Mouse (Mus musculus): ENCODE results near the gene Oprm1.
"Not testable (repeated sequence)": the region's sequence is repeated elsewhere in the genome, so short reads cannot be mapped to it uniquely, and the experiment has no call there.

The Oprm1 gene

DNA sequence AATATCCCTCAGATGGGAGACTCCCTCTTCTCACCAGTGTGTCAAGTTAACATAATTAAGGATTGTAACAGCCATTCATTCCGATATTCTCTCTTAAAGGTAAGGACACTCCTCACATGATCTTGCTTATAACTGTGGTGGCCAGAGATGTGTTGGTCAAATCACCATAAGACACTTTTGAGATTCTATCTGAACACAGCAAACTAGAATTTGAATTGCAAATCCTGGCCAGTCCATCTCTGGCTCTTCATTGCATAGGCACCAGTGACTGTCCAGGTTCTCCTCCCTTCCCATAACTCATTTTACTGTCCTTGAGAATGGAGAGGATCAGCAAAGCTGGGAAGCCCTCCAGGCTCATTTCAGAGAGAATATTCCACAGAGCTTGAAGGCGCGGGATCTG lies at the start of gene Oprm1:
Gene Oprm1 (plus strand): TSS at position 301 of the 400 bp plus-strand sequence.
- DNase-seq (ENCODE audit: inconsistent ontology term): no peak

DNA sequence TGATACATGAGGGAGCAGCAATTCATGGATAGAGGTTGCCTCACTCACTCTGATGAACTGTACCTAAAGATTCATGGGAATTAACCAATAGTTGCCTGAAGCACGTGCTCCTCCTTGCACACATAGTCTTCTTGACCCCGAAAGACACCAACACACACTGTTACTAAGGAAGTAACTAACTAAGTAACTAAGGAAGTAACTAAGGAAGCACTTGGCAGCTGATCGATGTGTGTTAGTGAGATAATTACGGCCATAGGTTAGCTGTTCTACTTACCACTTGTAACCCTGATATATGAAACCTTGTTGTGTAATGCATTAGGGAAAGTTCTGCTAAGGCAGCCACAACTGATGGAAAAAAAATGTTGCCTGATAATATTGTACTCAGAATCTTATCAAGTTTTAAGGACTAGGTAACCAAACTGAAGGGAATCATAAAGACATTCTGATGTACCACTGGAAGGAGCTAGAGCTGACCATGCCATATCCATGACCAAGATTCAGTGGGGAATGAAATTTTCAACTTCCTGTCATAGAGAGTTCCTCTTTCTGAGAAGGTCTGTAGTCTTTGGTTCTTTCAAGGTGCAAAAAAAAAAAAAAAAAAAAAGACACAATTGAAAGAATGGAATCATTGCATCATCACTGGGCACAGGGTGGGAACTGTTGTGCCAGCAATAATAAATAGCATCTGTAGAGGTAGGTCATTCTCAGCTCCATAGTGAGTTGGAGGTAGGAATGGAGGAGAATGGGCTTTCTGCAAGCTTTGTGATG lies 40.9 kb upstream of the Oprm1 start:
- no peak for DNase-seq (ENCODE audit: inconsistent ontology term)

DNA sequence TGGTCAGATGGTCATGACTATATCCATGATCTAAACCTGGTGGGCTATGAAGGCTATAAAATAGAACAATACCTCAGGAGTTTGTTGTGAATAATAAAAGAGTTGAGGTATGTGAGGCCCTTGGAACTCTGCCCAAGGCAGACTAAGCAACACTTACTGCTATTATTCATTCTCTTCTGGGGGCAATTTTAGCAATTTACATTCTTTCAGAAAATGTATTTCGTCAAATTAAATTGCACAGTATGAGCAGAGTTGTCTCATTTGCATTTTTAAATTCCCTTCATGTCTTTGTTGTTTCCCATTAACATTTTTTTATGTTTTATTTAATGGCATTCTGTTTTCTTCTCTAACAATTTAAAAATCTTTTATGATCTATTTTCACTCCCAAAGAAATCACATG lies 34.5 kb upstream of the Oprm1 start:
- DNase-seq (ENCODE audit: inconsistent ontology term): peak; percentile 9

DNA sequence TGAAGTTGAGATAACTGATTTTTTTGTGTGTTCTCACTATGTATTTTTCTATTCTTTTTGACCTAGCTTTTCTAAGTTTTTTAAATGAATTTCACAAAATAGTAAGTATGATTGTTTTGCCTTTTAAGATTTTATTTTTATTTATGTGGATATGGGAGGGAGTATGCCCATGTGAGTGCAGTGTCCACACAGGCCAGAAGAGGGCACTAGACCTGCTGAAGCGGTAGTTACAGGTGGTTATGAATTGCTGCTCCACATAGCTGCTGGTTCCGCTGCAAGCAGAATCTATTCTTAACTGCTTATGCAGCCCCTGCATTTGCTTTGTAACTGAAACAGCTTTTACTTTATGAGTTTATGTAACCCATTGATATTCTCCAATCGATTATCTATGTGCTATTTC lies 29.8 kb upstream of the Oprm1 start:
- DNase-seq (ENCODE audit: inconsistent ontology term): no peak

DNA sequence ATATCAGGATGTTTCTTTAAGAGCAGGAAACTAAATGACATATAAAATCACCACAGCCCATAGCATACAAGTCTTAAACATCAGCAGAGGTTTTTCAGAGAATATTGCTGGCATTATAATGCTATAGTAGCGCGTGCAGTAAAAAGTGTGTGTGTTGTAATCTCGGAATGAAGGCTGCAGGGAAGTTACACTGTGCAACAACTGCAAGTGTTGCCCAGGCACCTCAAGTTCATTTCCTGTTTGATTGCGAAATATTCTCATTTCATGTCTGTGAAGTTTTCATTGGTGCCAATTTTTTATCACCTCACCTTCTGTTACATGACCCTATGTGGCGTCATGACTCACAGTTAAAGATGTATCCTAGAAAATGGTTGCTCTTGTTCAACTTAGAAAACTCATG lies 4.9 kb upstream of the Oprm1 start:
- no peak for DNase-seq (ENCODE audit: inconsistent ontology term)

DNA sequence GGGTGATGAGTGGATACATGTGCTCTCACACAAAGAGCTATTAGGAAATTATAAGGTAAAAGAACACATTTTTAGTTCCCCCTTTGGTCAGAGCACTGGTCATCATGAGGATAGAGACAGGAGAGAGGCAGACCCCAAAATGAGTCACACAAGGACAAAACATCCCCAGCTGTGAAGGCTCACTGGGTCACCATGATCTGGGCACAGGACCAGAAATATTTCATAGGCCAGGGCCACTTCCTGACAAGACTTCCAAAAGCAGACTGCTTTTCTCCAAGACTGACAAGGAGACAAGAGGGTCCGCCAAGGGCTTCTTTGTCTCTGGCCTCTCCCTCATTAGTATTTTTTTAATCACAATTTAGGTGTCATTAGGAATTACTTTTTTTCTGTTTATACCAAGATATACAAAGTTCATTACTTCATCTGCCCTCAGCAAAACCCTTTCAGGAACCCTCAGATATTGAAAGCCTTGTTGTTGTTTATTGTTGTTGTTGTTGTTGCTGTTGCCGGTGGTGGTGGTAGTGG lies 3.0 kb downstream of the Oprm1 start, which contains the start of gene Gm10945:
Gene Gm10945 (minus strand): TSS at position 475 of the 525 bp plus-strand sequence.
- peak; percentile 17 for DNase-seq (ENCODE audit: inconsistent ontology term)

DNA sequence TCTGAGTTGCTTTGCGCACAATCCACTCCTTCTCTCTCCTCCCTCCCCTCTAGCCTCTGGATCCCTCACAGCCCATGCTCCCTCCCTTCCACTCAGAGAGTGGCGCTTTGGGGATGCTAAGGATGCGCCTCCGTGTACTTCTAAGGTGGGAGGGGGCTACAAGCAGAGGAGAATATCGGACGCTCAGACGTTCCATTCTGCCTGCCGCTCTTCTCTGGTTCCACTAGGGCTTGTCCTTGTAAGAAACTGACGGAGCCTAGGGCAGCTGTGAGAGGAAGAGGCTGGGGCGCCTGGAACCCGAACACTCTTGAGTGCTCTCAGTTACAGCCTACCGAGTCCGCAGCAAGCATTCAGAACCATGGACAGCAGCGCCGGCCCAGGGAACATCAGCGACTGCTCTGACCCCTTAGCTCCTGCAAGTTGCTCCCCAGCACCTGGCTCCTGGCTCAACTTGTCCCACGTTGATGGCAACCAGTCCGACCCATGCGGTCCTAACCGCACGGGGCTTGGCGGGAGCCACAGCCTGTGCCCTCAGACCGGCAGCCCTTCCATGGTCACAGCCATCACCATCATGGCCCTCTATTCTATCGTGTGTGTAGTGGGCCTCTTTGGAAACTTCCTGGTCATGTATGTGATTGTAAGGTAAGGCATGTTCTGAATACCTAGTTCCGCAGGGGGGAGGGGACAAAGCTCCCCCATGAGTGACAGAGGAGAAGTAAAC lies 30.4 kb downstream of the Oprm1 start:
- DNase-seq (ENCODE audit: inconsistent ontology term): peak; percentile 31

DNA sequence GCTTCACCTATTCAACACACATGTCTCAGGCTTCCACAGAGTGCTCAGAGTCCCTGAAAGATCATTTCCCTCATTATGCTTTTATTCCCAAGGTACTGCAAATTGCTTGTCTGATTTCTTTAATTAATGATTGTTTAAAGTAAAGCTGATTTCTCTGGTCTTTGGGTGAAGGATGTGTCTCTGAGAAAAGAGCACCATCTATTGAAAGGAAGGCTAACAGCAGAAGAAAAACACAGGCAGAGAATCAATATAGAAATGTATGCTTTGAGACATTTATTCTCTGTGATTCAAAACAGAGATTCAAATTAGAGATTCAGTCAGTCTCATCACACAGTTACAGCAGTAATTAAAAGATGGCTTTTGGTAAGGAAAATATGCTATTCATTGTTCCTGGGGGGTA lies 31.9 kb downstream of the Oprm1 start:
- no peak for DNase-seq (ENCODE audit: inconsistent ontology term)

DNA sequence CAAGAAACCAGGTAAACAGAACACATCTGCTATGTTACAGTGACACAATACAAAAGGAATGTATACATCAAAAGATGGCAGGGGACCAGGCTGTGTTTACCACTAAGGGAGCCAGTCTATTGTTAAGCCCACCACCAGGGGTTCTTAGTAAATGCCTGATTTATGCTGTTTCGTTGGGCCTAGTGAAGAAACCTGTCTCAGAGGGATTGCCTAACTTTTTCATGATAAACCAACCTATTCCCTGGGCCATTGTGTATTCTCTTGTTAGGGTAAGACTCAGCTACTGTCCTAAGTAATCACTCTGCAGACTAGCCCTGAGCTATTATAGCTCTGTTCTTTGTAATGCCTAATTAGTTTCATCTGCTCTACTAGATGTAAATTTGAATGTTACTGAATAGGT lies 62.3 kb downstream of the Oprm1 start:
- DNase-seq (ENCODE audit: inconsistent ontology term): no peak

DNA sequence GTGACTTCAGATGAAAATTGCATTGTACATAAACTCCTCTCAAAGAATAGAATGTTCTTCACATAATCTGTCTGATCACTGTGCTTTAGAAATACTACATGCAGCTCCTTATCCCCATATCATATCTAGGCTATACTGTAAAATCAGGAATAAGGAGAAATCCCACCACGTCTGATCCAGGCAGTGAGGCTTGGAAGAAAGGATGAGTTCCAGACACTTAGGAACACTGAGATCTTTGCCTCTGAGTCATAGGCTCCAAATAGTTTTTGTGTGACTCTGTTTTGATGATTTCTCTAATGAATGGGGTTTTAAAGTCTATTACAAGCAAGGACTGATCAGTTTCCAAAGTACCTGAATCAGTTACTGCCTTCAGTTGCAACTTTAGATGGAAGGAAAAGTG lies 83.9 kb downstream of the Oprm1 start:
- DNase-seq (ENCODE audit: inconsistent ontology term): peak; percentile 76

DNA sequence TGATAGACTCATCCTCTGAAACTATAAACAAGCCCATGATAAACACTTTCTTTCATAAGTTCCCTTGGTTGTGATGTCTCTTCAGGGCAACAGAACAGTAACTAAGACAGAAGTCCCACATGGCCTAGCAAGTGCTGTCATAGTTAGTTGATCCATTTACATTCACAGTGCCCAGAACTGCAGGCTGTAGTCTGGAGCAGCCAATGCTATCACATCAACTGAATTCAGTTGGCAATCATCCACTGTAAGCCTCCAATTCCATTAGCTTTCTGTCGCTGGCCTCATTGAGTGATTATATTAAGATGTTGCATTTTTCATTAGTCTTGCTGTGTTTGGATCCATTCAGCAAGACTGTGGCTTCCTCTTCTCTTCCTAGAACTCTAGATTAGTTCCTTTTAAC lies 88.0 kb downstream of the Oprm1 start:
- DNase-seq (ENCODE audit: inconsistent ontology term): no peak

DNA sequence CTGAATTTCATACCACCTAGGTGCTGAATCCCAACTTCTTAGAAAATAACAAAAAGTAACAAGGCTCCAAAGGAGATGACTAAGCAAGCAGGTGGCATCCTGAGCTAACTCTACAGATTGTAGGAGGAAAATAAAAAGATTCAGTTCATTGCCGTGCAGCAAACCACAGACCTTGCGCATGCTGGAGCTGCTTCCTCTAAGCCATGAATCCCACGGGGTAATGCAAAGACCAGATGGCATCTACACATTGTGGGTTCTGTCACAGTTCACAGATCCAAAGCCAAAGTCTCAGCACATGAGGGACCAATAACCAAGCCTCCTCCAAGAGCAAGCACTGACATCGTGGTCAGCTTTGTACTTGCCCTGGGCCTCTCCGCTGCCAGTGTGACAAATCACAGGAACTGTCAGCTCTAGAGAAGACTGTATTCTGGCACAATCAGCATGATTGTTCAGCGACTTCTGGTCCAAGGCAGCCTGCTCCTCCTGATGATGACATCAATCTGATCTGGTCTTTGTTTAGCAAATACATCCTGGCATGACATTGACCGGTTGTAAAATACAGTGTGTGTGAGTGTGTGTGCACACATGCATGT lies 90.0 kb downstream of the Oprm1 start:
- DNase-seq (ENCODE audit: inconsistent ontology term): peak; percentile 35

DNA sequence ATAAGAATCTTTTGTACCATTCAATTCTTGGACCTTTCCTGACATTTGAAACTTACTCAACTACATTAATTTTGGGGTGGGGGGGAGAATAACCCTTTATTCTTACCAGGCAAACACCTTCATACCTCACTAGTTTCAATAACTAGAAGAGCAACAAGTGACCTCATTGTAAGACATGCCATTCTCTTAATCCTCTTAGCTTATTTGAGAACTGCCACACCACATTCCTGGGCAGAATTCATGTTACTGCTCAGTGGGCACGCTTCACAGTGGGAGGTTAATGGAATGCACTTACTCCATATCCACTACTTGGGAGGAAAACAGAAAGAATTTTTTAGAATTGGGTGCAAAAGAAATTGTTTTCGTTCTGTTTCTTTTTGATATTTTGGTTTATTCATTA lies 90.5 kb downstream of the Oprm1 start:
- DNase-seq (ENCODE audit: inconsistent ontology term): peak; percentile 64

DNA sequence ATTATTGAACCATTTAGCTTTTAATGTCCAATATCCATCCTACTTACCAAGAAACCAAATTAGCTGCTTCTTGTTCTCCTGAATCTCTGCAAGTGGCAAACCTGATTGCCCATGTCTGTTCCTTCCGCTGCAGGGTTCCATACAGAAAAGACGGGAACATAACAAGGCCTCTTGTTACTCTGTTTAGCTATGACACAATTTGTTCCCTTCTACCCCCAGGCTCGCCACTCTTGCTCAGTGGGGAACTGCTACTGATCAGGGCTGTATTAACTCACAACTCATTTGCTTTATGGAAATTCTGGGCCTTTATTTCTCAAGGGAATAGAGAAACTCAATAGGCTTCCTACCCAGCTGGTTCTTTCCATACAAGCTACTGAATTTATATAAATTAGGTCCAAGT lies 97.5 kb downstream of the Oprm1 start:
- DNase-seq (ENCODE audit: inconsistent ontology term): no peak

DNA sequence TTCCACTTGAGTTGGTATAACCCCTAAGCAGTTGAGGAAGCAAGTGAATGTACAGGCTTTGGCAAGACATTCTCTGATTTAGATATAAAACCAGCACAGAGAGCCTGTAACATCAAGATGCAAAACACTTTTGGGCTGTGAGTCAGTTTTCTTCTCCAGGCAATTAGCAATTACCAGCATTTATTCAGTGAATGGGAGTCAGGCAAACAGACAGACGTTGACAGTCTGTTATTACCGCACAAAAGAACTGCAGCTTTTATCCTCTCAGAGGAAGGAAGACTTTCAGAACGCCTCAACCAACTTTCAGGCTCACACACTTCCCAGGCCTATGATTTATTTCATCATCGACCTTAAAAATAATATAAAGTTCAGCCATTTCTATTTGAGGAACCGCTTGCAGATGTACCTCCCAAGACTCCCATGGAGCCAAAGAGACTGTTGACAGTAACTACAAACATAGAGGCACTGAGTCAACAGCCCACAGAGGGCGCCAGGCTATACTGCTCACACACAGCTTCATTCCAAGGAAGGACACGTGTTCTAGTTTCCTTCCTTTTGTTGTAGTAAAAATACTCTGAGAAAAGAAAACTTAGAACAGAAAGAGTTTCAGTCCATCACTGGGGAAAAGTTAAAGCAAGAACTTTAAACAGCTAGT lies 113.2 kb downstream of the Oprm1 start:
- no peak for DNase-seq (ENCODE audit: inconsistent ontology term)

DNA sequence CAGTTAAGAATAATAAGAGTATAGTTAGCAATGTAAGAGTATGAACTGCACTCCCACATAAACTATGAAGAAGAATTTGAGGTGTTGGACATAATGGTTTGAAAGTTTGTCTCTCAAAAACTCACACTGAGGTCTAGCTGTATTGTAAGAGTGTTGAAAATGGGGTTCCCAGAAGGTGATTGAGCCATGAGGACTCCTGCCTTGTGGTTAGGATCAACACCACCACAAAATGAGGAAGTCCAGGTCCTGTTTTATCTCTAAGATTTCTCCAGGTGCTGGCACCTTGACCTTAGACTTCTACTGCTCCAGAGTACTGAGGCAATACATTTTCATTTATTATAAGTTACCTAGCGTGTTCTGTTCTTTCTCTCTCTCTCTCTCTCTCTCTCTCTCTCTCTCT lies 115.6 kb downstream of the Oprm1 start:
- no peak for DNase-seq (ENCODE audit: inconsistent ontology term)

DNA sequence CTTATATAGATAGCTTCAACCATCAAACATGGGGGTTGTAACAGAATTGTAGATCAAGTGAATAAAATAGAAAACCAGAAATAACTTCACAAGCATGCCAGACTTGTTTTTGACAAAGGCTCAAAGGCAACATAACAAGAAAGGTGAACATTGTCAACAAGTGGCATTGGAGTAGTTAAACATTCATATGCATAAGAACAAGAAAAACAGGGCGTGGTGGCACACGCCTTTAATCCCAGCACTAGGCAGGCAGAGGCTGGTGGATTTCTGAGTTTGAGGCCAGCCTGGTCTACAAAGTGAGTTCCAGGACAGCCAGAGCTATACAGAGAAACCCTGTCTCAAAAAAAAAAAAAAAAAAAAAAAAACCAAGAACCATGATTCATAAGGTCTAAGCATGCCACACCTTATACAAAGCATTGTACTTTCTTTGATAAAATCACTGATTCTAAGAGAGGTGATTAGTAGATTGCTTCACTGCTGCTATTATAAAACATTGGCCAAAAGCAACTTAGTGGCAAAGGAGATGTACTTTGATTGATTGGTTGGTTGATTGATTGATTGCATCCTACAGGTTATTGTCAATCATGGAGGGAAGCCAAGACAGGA lies 120.1 kb downstream of the Oprm1 start:
- no peak for DNase-seq (ENCODE audit: inconsistent ontology term)

DNA sequence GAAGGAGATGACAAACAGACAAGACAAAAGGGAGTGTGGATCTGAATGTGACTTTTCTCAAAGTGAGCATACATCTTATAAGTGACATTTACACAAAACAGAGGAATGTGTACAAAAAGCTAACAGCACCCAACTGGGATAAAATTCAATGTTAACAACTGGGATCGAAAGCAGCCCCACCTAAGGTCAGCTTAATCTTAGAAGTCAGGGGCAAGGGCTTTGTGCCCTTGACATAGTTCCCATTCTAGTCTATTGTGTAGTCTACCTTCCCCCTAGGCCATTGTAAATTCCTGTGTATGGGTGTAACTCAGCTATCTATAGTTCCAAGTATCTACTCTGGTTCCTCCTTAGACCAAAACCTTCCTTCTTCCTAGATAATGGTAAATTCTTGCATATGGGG lies 123.7 kb downstream of the Oprm1 start:
- not testable (repeated sequence) for DNase-seq (ENCODE audit: inconsistent ontology term)

DNA sequence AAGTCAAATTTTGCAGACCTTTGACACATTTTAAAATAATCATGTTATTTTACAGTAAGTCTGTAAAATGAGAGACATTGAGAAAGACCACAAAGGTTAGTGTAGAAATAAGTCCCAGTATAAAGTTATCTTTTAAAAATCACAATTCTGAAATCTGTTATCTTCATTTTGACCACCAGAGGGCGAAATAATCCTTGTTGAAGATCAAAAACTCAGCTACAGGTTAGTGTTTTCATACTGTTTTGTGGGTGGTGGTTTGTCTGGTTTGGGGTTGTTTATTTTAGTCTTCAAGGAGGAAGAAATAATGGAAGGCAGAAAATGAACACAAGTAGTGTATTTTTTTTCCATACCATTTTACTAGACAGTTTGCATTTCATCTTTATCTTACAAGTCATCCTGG lies 127.2 kb downstream of the Oprm1 start:
- DNase-seq (ENCODE audit: inconsistent ontology term): peak; percentile 7

DNA sequence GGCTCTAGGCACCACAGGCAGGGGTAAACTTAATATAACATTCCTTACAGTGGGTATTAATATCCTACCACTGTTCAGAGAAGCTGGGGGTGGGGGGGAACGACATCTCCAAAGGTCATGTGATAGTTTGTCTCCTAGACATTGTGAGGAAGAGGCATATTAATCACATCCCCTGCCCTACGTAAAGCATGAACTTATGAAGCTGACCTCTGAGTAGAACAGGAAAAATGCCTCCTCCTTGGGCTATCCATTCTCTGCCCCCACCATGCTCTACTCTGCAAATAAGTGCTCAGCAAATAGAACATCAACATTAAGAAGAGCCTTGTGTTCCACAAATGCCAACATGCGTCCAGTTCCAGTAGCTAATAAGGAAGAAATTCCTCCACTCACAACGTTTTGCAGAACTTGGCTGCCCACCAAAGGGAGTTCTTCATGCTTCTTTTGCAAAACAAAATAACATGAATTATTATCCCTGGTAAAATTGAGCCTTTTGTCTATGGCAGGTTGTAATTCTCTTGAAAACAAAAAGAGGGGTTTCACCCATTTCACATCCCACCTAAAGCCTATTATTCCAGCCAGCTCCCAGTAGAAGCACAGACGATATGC lies 131.4 kb downstream of the Oprm1 start:
- peak; percentile 27 for DNase-seq (ENCODE audit: inconsistent ontology term)

DNA sequence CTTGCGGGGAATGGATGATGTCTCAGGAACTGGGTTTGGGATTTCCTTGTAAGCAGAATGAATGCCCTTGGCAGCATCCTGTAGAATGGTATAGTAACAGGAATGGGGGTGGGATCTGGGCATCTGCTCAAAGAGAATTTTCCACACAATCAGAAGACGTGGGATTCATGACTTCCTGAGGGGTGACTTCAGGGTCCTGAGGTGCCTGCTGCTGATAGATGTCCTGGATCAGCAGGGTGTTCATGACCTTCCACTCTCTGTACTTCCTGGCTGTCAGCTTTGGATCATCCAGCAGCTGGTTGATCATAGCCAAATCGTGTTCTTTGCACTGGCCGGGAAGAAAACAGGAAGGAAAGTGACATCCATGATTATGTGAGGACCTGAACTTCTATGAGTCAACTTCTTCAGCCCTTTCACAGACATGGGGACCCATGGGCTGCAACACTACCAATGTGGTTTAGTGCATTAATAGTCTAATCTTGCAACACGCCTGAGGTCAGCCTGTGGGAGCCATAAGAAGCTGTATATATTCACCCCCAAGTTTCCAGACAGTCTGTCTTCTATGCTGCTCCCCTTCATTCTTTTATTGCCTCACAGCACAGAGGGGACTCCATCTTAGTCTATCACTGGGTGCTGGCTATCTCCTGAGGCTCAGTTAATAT lies 132.2 kb downstream of the Oprm1 start:
- DNase-seq (ENCODE audit: inconsistent ontology term): no peak

Data from Muller cell, postnatal 12 days (primary cell).